Mouse (Mus musculus) small intestine, adult 2 months (tissue): Measurements from ENCODE around the gene AC153137.1.

Experiments used
- CTCF ChIP-seq: fragments of 200-500 bp; IDR thresholded peaks from 2 replicates; pipeline ENCODE4 v1.5.1; 2012; ENCODE audit warnings: low read depth, mild to moderate bottlenecking, control low read depth, inconsistent platforms, low read length, moderate library complexity, mixed read lengths; ENCODE audit not compliant: insufficient replicate concordance, insufficient read length; ENCODE audit errors: extremely low read depth
- POLR2A ChIP-seq: fragments of 200-500 bp; IDR thresholded peaks from 2 replicates; pipeline ENCODE4 v1.6.1; 2012; ENCODE audit warnings: low read depth, mild to moderate bottlenecking, control low read depth, inconsistent platforms, low read length, moderate library complexity

GRCm38 (mm10) chr1:30951795-30952194, 26.0 kb downstream of the AC153137.1 start:
- TF ChIP-seq CTCF (no peak), POLR2A (no peak)
